Mouse (Mus musculus) Muller cell, postnatal 12 days (primary cell): ENCODE data around the gene Nosip.
"Not testable (repeated sequence)": the region's sequence is repeated elsewhere in the genome, so short reads cannot be mapped to it uniquely, and the experiment has no call there.

Experiments used
- DNase-seq: peaks from one replicate; pipeline ENCODE4 v3.0.0-alpha.2; 2015; ENCODE audit errors: inconsistent ontology term

The Nosip gene

GRCm38 (mm10) chr7:45062239-45062835, at the start of gene Nosip, which contains the start of gene Prrg2:
Gene Nosip (plus strand): TSS chr7:45062429.
Gene Prrg2 (minus strand): TSS chr7:45062677.
- DNase-seq = peak; percentile 93

- DNase-seq = no peak
Observed at GRCm38 (mm10) chr7:45012824-45013223, 49.4 kb upstream of the Nosip start.

GRCm38 (mm10) chr7:45013366-45014095, 48.7 kb upstream of the Nosip start:
- DNase-seq = no peak

- DNase-seq = no peak
Observed at GRCm38 (mm10) chr7:45014096-45014451, 48.2 kb upstream of the Nosip start.

- no peak for DNase-seq
Observed at GRCm38 (mm10) chr7:45015344-45015956, 46.8 kb upstream of the Nosip start.

- DNase-seq = peak; percentile 99
Observed at GRCm38 (mm10) chr7:45015957-45016612, 46.1 kb upstream of the Nosip start, which contains the start of gene Scaf1. Gene Scaf1 (minus strand): TSS chr7:45016363.

- no peak for DNase-seq
Observed at GRCm38 (mm10) chr7:45016761-45017160, 45.5 kb upstream of the Nosip start.

- peak; percentile 100 for DNase-seq
Observed at GRCm38 (mm10) chr7:45017242-45018061, 44.8 kb upstream of the Nosip start, which contains the start of gene Rras. Gene Rras (plus strand): TSS chr7:45017961.

- DNase-seq = peak; percentile 91
Observed at GRCm38 (mm10) chr7:45019031-45019571, 43.1 kb upstream of the Nosip start.

- DNase-seq = no peak
Observed at GRCm38 (mm10) chr7:45020225-45020624, 42.0 kb upstream of the Nosip start.

GRCm38 (mm10) chr7:45023711-45024110, 38.5 kb upstream of the Nosip start:
- DNase-seq = not testable (repeated sequence)

GRCm38 (mm10) chr7:45024281-45025248, 37.7 kb upstream of the Nosip start:
- no peak for DNase-seq

- DNase-seq = no peak
Observed at GRCm38 (mm10) chr7:45025601-45026220, 36.5 kb upstream of the Nosip start.

- no peak for DNase-seq
Observed at GRCm38 (mm10) chr7:45026256-45026655, 36.0 kb upstream of the Nosip start.

- no peak for DNase-seq
Observed at GRCm38 (mm10) chr7:45027761-45028160, 34.5 kb upstream of the Nosip start.

GRCm38 (mm10) chr7:45028351-45028750, 33.9 kb upstream of the Nosip start:
- DNase-seq = no peak

GRCm38 (mm10) chr7:45029995-45030394, 32.2 kb upstream of the Nosip start:
- no peak for DNase-seq

- no peak for DNase-seq
Observed at GRCm38 (mm10) chr7:45030857-45031256, 31.4 kb upstream of the Nosip start.

- DNase-seq = no peak
Observed at GRCm38 (mm10) chr7:45033722-45034359, 28.4 kb upstream of the Nosip start.
